Mouse (Mus musculus) left cerebral cortex, adult 2 months (tissue): ENCODE results near the gene Ctsw. TPM values are rescaled to one million over a fixed set of nuclear protein-coding genes. Genes with fewer than 3 reads are reported as not detected.
"Not testable (repeated sequence)": the region's sequence is repeated elsewhere in the genome, so short reads cannot be mapped to it uniquely, and the experiment has no call there.

Experiments used
- DNase-seq, 2 experiments: peaks; one replicate each; pipeline ENCODE4 v3.0.0; 2021 to 2022; ENCODE audit warnings: low spot score in 2 of 2, mixed read lengths in 1 of 2; ENCODE audit errors: extremely low spot score in 1 of 2
- H3K27ac ChIP-seq: fragments of 200-600 bp; 2 replicates; pipeline ENCODE4 v1.8.1; 2022
- H3K4me3 ChIP-seq: fragments of 200-600 bp; 2 replicates; pipeline ENCODE4 v1.8.1; 2022
- CTCF ChIP-seq: fragments of 200-600 bp; IDR thresholded peaks from 2 replicates; pipeline ENCODE4 v1.8.1; 2022; ENCODE audit warnings: antibody characterized with exemption, mild to moderate bottlenecking, moderate library complexity
- intact Hi-C: fragments of 180-260 bp; cut with DNase I; formaldehyde crosslinking; loops from one replicate; pipeline ENCODE4 v1.15.1; 2025
- total RNA-seq, 2 experiments: library from RNA; stranded (reverse); gene quantifications; 2 replicates each; pipeline ENCODE4 v1.2.3; 2021

The Ctsw gene
- total RNA-seq, 2 experiments from 2014 or later, result 0.36 to 0.47 TPM

GRCm38 (mm10) chr19:5495353-5496051, 27.2 kb upstream of the Ctsw start:
- no peak overlapping the region for H3K27ac ChIP-seq
- H3K4me3 ChIP-seq, result no peak overlapping the region
- no peak for TF ChIP-seq CTCF
- intact Hi-C loops, result no loop called here
- DNase-seq, result no peak

- no peak for DNase-seq
- H3K4me3 ChIP-seq, result no peak overlapping the region
- H3K27ac ChIP-seq, result no peak overlapping the region
- TF ChIP-seq CTCF, result no peak
- intact Hi-C loops, result no loop called here
These were observed 26.0 kb upstream of the Ctsw start for GRCm38 (mm10) chr19:5494314-5494713.

GRCm38 (mm10) chr19:5493301-5493721, 25.0 kb upstream of the Ctsw start:
- DNase-seq, intact Hi-C loops, H3K27ac ChIP-seq, H3K4me3 ChIP-seq: not testable (repeated sequence)

- no peak for TF ChIP-seq CTCF
- no peak overlapping the region for H3K27ac ChIP-seq
- no peak overlapping the region for H3K4me3 ChIP-seq
These were observed 24.3 kb upstream of the Ctsw start for GRCm38 (mm10) chr19:5492641-5493040.

GRCm38 (mm10) chr19:5490898-5491708, 22.8 kb upstream of the Ctsw start:
- Histone ChIP-seq H3K4me3 (peak overlapping the region; percentile 91), H3K27ac (peak overlapping the region; percentile 99)
- intact Hi-C loops, result loop anchor here (1.0 to 2.0 kb wide), 2 partner anchors 20 to 67 kb away; partner anchors contain the start of genes Drap1 and Snx32
- TF ChIP-seq CTCF, result no peak
- DNase-seq, result peak; percentile 77 to 78

More at GRCm38 (mm10) chr19:5492641-5493040, 24.3 kb upstream of the Ctsw start:
- no peak for DNase-seq
- intact Hi-C loops, result no loop called here

GRCm38 (mm10) chr19:5490313-5490897, 22.1 kb upstream of the Ctsw start, which contains the start of gene Cfl1:
TSS of gene Cfl1 (plus strand) at chr19:5490455.
- Histone ChIP-seq H3K4me3 (peak within 1 kb of the TSS; percentile 91), H3K27ac (peak within 1 kb of the TSS; percentile 99)
- no peak for TF ChIP-seq CTCF
- peak; percentile 93 to 95 for DNase-seq
- intact Hi-C loops, result loop anchor here (1.0 to 2.0 kb wide), 2 partner anchors 20 to 66 kb away; partner anchors contain the start of genes Drap1 and Snx32

- intact Hi-C loops, result loop anchor here (1.0 to 2.0 kb wide), 4 partner anchors 21 to 123 kb away; partner anchors contain the start of genes Banf1, Ccdc85b, Drap1 and Eif1ad
- Histone ChIP-seq H3K4me3 (peak overlapping the region; percentile 91), H3K27ac (peak overlapping the region; percentile 99)
- not testable (repeated sequence) for DNase-seq
These were observed 21.4 kb upstream of the Ctsw start for GRCm38 (mm10) chr19:5489721-5490120.

- peak; percentile 96 to 97 for DNase-seq
- intact Hi-C loops, result loop anchor here (2.0 kb wide), 2 partner anchors 32 to 122 kb away; partner anchors contain the start of genes Banf1, Ccdc85b and Eif1ad
- no peak; the same call in 1 of the 2 replicates for TF ChIP-seq CTCF
- Histone ChIP-seq H3K27ac (peak overlapping the region; percentile 99), H3K4me3 (peak overlapping the region; percentile 91)
These were observed 20.7 kb upstream of the Ctsw start for GRCm38 (mm10) chr19:5488878-5489571.

- Histone ChIP-seq H3K27ac (peak within 1 kb of the TSS; percentile 99), H3K4me3 (peak within 1 kb of the TSS; percentile 91)
- intact Hi-C loops, result loop anchor here (2.0 kb wide), 2 partner anchors 31 to 121 kb away; partner anchors contain the start of genes Banf1, Ccdc85b and Eif1ad
- peak; percentile 91 to 93 for DNase-seq
- TF ChIP-seq CTCF, result peak; percentile 74
These were observed 19.7 kb upstream of the Ctsw start, which contains the start of gene Mus81 for GRCm38 (mm10) chr19:5487768-5488550. TSS of gene Mus81 (minus strand) at chr19:5488402.

- DNase-seq, result no peak
These were observed 18.5 kb upstream of the Ctsw start for GRCm38 (mm10) chr19:5486771-5487170.

More at GRCm38 (mm10) chr19:5486771-5487170, 18.5 kb upstream of the Ctsw start:
- intact Hi-C loops, result no loop called here
- Histone ChIP-seq H3K4me3 (no peak overlapping the region), H3K27ac (no peak overlapping the region)
- TF ChIP-seq CTCF, result no peak
